In the genomic region with DNA sequence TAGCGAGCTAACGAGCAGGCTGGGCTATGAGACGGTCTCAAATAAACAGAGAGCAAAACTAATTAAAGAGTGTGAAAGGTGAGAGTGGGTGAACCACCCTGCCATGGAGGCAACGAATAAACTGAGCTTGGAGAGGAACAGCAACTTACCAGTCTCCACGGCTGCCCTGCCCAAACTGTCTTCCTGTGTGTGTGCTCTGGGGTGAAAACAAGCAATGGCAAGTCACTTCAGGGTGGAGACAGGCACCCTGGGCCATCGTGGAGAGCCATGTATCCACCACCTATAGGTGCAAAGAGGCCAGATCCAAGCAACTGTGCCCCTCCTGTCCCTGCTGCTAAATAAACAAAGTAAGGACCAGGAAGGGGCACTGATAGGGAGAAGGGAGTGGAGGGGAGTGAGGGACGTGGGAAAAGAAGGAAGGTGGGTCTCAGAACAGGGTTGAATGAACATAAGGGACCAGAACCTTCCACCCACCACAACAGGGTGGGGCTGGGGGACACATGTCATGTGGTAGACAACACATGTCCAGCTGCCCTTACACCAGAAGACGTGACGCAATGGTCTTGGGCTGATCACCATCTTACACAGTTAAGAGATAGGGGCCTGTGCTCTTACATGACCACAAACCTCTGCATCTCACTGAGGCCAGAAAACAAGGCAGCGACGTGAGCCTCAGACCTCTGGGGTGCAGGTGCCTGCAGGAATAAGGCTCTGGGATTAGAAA, we compare ENCODE assay signal across 8 mouse cellular contexts. TPM values are rescaled to one million over a fixed set of nuclear protein-coding genes. Genes with fewer than 3 reads are reported as not detected.
DNase-seq lines count a peak whose midpoint lies in the region; ATAC-seq and TF ChIP-seq lines count a peak whose summit lies in the region.

No protein-coding gene starts in this region.

- no peaks in the 10 kb centered on the region for H3K27me3 ChIP-seq in midbrain, embryonic 10.5 days (ENCODE audit: low read depth, poor library complexity, severe bottlenecking)
- no peaks in the 10 kb centered on the region for H3K27me3 ChIP-seq in midbrain, postnatal 0 days (ENCODE audit: insufficient read depth, low read length)
- no peaks in the 10 kb centered on the region for H3K27me3 ChIP-seq in hindbrain, embryonic 13.5 days
- H3K27me3 ChIP-seq in kidney, embryonic 14.5 days (ENCODE audit: control insufficient read depth, insufficient read depth, low read length): no peaks in the 10 kb centered on the region

- peak overlapping the region; percentile 87 for H3K27ac ChIP-seq in midbrain, embryonic 10.5 days (replicated peaks)
- H3K27ac ChIP-seq in midbrain, postnatal 0 days (ENCODE audit: low read depth, low read length): no peak overlapping the region
- H3K27ac ChIP-seq in hindbrain, embryonic 13.5 days: peak overlapping the region; percentile 86
- no peak overlapping the region for H3K27ac ChIP-seq in kidney, embryonic 14.5 days (ENCODE audit: low read depth, low read length)

- H3K9ac ChIP-seq in midbrain, postnatal 0 days (replicated peaks; ENCODE audit: low read length, poor library complexity, severe bottlenecking): no peak overlapping the region
- H3K9ac ChIP-seq in hindbrain, embryonic 13.5 days: peak overlapping the region; percentile 46
- no peak overlapping the region for H3K9ac ChIP-seq in kidney, embryonic 14.5 days (ENCODE audit: low read depth, low read length)

- no peak overlapping the region for H3K4me2 ChIP-seq in midbrain, postnatal 0 days (ENCODE audit: low read depth, low read length, poor library complexity, severe bottlenecking)
- peak overlapping the region; percentile 38; the same call in 1 of the 2 replicates for H3K4me2 ChIP-seq in hindbrain, embryonic 13.5 days
- H3K4me2 ChIP-seq in kidney, embryonic 14.5 days (replicated peaks; ENCODE audit: low read depth, low read length): no peak overlapping the region

- ATAC-seq in midbrain, postnatal 0 days (ENCODE audit: low FRiP score): no peak
- peak; percentile 27 for ATAC-seq in activated CD4-positive, CD25-positive, alpha-beta regulatory T cell, adult 4 months
- no peak for ATAC-seq in hindbrain, embryonic 13.5 days (ENCODE audit: low FRiP score)
- peak; percentile 20; the same call in 1 of the 2 replicates for ATAC-seq in neutrophil, adult 5-6 weeks (ENCODE audit: extremely low read depth, insufficient number of reproducible peaks, low FRiP score, poor library complexity, severe bottlenecking)
- no peak for ATAC-seq in kidney, embryonic 14.5 days (ENCODE audit: low FRiP score, low TSS enrichment)

- H3K36me3 ChIP-seq in midbrain, embryonic 10.5 days: peaks cover 2% of the 10 kb centered on the region; the same call in 1 of the 2 replicates
- H3K36me3 ChIP-seq in midbrain, postnatal 0 days (ENCODE audit: insufficient read depth, low read length): no peaks in the 10 kb centered on the region
- H3K36me3 ChIP-seq in hindbrain, embryonic 13.5 days: no peaks in the 10 kb centered on the region
- no peaks in the 10 kb centered on the region for H3K36me3 ChIP-seq in kidney, embryonic 14.5 days (ENCODE audit: control insufficient read depth, insufficient read depth, low read length)

- no peaks in the 10 kb centered on the region for H3K9me3 ChIP-seq in midbrain, embryonic 10.5 days (replicated peaks)
- no peaks in the 10 kb centered on the region for H3K9me3 ChIP-seq in midbrain, postnatal 0 days (ENCODE audit: low read length)
- H3K9me3 ChIP-seq in hindbrain, embryonic 13.5 days: no peaks in the 10 kb centered on the region
- H3K9me3 ChIP-seq in kidney, embryonic 14.5 days (ENCODE audit: control insufficient read depth, low read length): no peaks in the 10 kb centered on the region

- no peak overlapping the region for H3K4me3 ChIP-seq in midbrain, embryonic 10.5 days
- no peak overlapping the region for H3K4me3 ChIP-seq in midbrain, postnatal 0 days (ENCODE audit: low read depth, low read length)
- H3K4me3 ChIP-seq in hindbrain, embryonic 13.5 days: no peak overlapping the region
- H3K4me3 ChIP-seq in kidney, embryonic 14.5 days (ENCODE audit: low read length): no peak overlapping the region

- 79% methylated on average over 11 of the region's 11 CpGs for WGBS in midbrain, embryonic 10.5 days
- WGBS in midbrain, postnatal 0 days: 70% methylated on average over 11 of the region's 11 CpGs
- 66% methylated on average over 11 of the region's 11 CpGs for whole genome bisulfite sequencing in hindbrain, embryonic 13.5 days
- WGBS in kidney, embryonic 14.5 days: 62% methylated on average over 11 of the region's 11 CpGs

- H3K4me1 ChIP-seq in midbrain, embryonic 10.5 days: peaks cover 99% of the 10 kb centered on the region
- peaks cover 22% of the 10 kb centered on the region for H3K4me1 ChIP-seq in midbrain, postnatal 0 days (ENCODE audit: insufficient read depth, low read length)
- H3K4me1 ChIP-seq in hindbrain, embryonic 13.5 days (replicated peaks): peaks cover 95% of the 10 kb centered on the region
- peaks cover 89% of the 10 kb centered on the region for H3K4me1 ChIP-seq in kidney, embryonic 14.5 days (ENCODE audit: control insufficient read depth, insufficient read depth, low read length)

- no peak for DNase-seq in midbrain, embryonic 10.5 days (ENCODE audit: low spot score)
- no peak for DNase-seq in midbrain, postnatal 0 days (ENCODE audit: low spot score)
- DNase-seq in ovary, postnatal 14 days (ENCODE audit: low spot score): no peak
- no peak for DNase-seq in right cerebral cortex, adult 2 months (ENCODE audit: low spot score in 2 of 2)

- TF ChIP-seq CTCF in midbrain, postnatal 0 days (IDR thresholded peaks at IDR 0.05): no peak

RNA-seq across cellular contexts. Expression of gene Vav2, which starts 11.6 kb away (rescaled TPM):
- 11.4 and 13.3 TPM in 2 replicates for polyA plus RNA-seq in midbrain, embryonic 10.5 days (2016; fragmentation: Nextera tagmentation; extraction: Ambion mirVana)
- total RNA-seq in midbrain, postnatal 0 days (2014; rRNA removed): 33.6 and 34.8 TPM in 2 replicates
- 6.4 TPM in 2 replicates for polyA plus RNA-seq in midbrain, postnatal 0 days (2015; fragmentation: Nextera tagmentation; extraction: Ambion mirVana)
- polyA plus RNA-seq in activated CD4-positive, CD25-positive, alpha-beta regulatory T cell, adult 4 months (2017; shearing (Covaris generic)): 1 to 10 TPM; 5.8 to 8.3 TPM
- polyA plus RNA-seq in hindbrain, embryonic 13.5 days (2015; fragmentation: Nextera tagmentation; extraction: Ambion mirVana): 13.4 and 15.1 TPM in 2 replicates
- total RNA-seq in neutrophil, adult 5-6 weeks (2017): 38.4 and 39.5 TPM in 2 replicates
- polyA plus RNA-seq in kidney, embryonic 14.5 days (2014; fragmentation: Nextera tagmentation; extraction: Ambion mirVana): 6.3 and 8.2 TPM in 2 replicates

RNA-seq across cellular contexts. Expression of gene Brd3os, which starts 26.9 kb away (rescaled TPM):
- polyA plus RNA-seq in midbrain, embryonic 10.5 days (2016; fragmentation: Nextera tagmentation; extraction: Ambion mirVana): 9.2 and 11.9 TPM in 2 replicates
- 32.9 and 44.2 TPM in 2 replicates for total RNA-seq in midbrain, postnatal 0 days (2014; rRNA removed)
- 42.5 and 47.4 TPM in 2 replicates for polyA plus RNA-seq in midbrain, postnatal 0 days (2015; fragmentation: Nextera tagmentation; extraction: Ambion mirVana)
- under 1 TPM in 1 of 2 experiments, not detected in 1; 0.33 TPM for polyA plus RNA-seq in activated CD4-positive, CD25-positive, alpha-beta regulatory T cell, adult 4 months (2017; shearing (Covaris generic))
- polyA plus RNA-seq in hindbrain, embryonic 13.5 days (2015; fragmentation: Nextera tagmentation; extraction: Ambion mirVana): 35.5 and 35.8 TPM in 2 replicates
- total RNA-seq in neutrophil, adult 5-6 weeks (2017): 0.25 and 0.47 TPM in 2 replicates
- 10.4 and 12.0 TPM in 2 replicates for polyA plus RNA-seq in kidney, embryonic 14.5 days (2014; fragmentation: Nextera tagmentation; extraction: Ambion mirVana)

Comparison
In these comparisons a context has a peak if more than half of its experiments do, and no peak if none do; other contexts are left out.
1. H3K27ac ChIP-seq: peak in midbrain, embryonic 10.5 days (single experiment) and hindbrain, embryonic 13.5 days (single experiment); none in midbrain, postnatal 0 days (single experiment) and kidney, embryonic 14.5 days (single experiment).
2. ATAC-seq: peak in activated CD4-positive, CD25-positive, alpha-beta regulatory T cell, adult 4 months (single experiment) and neutrophil, adult 5-6 weeks (single experiment); none in midbrain, postnatal 0 days (single experiment), hindbrain, embryonic 13.5 days (single experiment) and kidney, embryonic 14.5 days (single experiment).